Mouse (Mus musculus): Measurements from ENCODE around the gene 1700003E16Rik.

DNA sequence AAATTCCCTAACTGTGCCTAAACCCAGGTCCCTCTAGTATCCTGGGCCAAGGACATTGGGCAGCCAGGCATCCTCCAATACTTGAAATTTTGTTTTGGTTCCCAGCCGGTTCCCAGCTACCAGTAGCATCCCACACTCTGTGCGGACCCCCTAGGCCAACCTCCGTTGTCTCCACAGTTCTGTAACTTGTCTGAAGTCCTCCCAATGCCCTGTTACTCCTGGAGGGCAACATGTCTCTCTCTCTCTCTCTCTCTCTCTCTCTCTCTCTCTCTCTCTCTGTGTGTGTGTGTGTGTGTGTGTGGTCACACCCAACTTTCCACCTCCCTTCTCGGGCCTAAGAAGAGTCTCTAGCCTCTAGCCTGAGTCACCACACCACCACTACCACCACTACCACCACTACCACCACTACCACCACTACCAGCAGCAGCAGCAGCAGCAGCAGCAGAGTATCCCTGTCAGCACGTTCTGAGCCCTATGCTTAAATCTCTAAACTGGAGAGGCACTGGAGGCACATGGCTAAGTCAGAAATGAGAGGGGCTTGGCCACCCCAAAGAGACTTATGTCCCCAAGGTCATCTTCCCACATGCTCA lies 19.8 kb upstream of the 1700003E16Rik start:
- TF ChIP-seq CTCF (IDR thresholded peaks at IDR 0.05; ENCODE audit: insufficient read depth, low read depth, low read length) (no peak), POLR2A (IDR thresholded peaks at IDR 0.05; ENCODE audit: insufficient read depth, low read depth, low read length) (no peak)

Measured in olfactory bulb, adult 2 months (tissue).